Mouse (Mus musculus) neural tube, embryonic 14.5 days (tissue): ENCODE measurements around the gene Nsmce3. TPM values are rescaled to one million over a fixed set of nuclear protein-coding genes. Genes with fewer than 3 reads are reported as not detected.

Source experiments
- ATAC-seq: fragments of 200-750 bp; cut with Nextera tagmentation; 2 replicates; pipeline ENCODE4 v1.8.0; 2017; ENCODE audit warnings: low read depth, mild to moderate bottlenecking, moderate TSS enrichment, moderate library complexity
- H3K27ac ChIP-seq: fragments of 300-500 bp; sonication (generic); 2 replicates; pipeline ENCODE4 v1.5.1; 2014; ENCODE audit warnings: low read depth, mild to moderate bottlenecking, control low read depth, low read length, moderate library complexity, mixed read lengths
- H3K27me3 ChIP-seq: fragments of 300-500 bp; sonication (generic); 2 replicates; pipeline ENCODE4 v1.6.1; 2014; ENCODE audit warnings: low read length; ENCODE audit not compliant: control insufficient read depth, insufficient read depth
- H3K36me3 ChIP-seq: fragments of 300-500 bp; sonication (generic); 2 replicates; pipeline ENCODE4 v1.6.1; 2014; ENCODE audit warnings: low read length, mixed read lengths; ENCODE audit not compliant: control insufficient read depth, insufficient read depth
- H3K4me1 ChIP-seq: fragments of 300-500 bp; sonication (generic); 2 replicates; pipeline ENCODE4 v1.6.1; 2014; ENCODE audit warnings: low read length; ENCODE audit not compliant: control insufficient read depth, insufficient read depth
- H3K4me2 ChIP-seq: fragments of 300-500 bp; sonication (generic); 2 replicates; pipeline ENCODE4 v1.6.1; 2014; ENCODE audit warnings: mild to moderate bottlenecking, low read depth, low read length, control low read depth
- H3K4me3 ChIP-seq: fragments of 300-500 bp; sonication (generic); 2 replicates; pipeline ENCODE4 v1.5.1; 2014; ENCODE audit warnings: low read depth, low read length, control low read depth, mixed read lengths
- H3K9ac ChIP-seq: fragments of 300-500 bp; sonication (generic); replicated peaks from 2 replicates; pipeline ENCODE4 v1.6.1; 2014; ENCODE audit warnings: low read depth, mild to moderate bottlenecking, control low read depth, low read length, mixed read lengths
- H3K9me3 ChIP-seq: fragments of 300-500 bp; sonication (generic); 2 replicates; pipeline ENCODE4 v1.6.1; 2016; ENCODE audit warnings: low read length; ENCODE audit not compliant: control insufficient read depth
- WGBS: fragments of 180-500 bp; shearing (Covaris S2); extraction: QIAGEN DNeasy Blood & Tissue Kit; methylation state at CpG from one replicate; pipeline ENCODE4 v1.1.7; 2014; 5-methylcytosine and 5-hydroxymethylcytosine counted together
- polyA plus RNA-seq: library from polyadenylated mRNA; unstranded; fragments of >200 nt; fragmentation: Nextera tagmentation; extraction: Ambion mirVana; gene quantifications from 2 replicates; pipeline ENCODE4 v1.2.1, GENCODE M21; 2014

Gene Nsmce3
- polyA plus RNA-seq, 1 experiment from 2014 or later, result 11.8 TPM

- Histone ChIP-seq H3K4me3 (no peak overlapping the region), H3K9me3 (no peaks in the 10 kb centered on the region), H3K27ac (no peak overlapping the region), H3K4me2 (no peak overlapping the region; the same call in 1 of the 2 replicates), H3K36me3 (no peaks in the 10 kb centered on the region), H3K4me1 (0 out of 2 replicates have a peak, but pooled peaks cover 7% of the 10 kb centered on the region), H3K27me3 (no peaks in the 10 kb centered on the region), H3K9ac (no peak overlapping the region)
- 75% methylated on average over 5 of the region's 10 CpGs for WGBS
- ATAC-seq, result no peak
Measured at GRCm38 (mm10) chr7:64855389-64855927, 17.3 kb downstream of the Nsmce3 start.

- no peaks in the 10 kb centered on the region for H3K36me3 ChIP-seq
- no peaks in the 10 kb centered on the region for H3K4me1 ChIP-seq
- H3K9ac ChIP-seq, result no peak overlapping the region
- no peaks in the 10 kb centered on the region for H3K9me3 ChIP-seq
- H3K4me2 ChIP-seq, result no peak overlapping the region
- ATAC-seq, result no peak
- no peaks in the 10 kb centered on the region for H3K27me3 ChIP-seq
- no peak overlapping the region for H3K27ac ChIP-seq
- 72% methylated on average over 3 of the region's 3 CpGs for WGBS
- H3K4me3 ChIP-seq, result no peak overlapping the region
Measured at GRCm38 (mm10) chr7:64850791-64851190, 22.0 kb downstream of the Nsmce3 start.

GRCm38 (mm10) chr7:64847366-64847899 is 25.4 kb downstream of the Nsmce3 start:
- Histone ChIP-seq H3K36me3 (no peaks in the 10 kb centered on the region), H3K4me2 (no peak overlapping the region), H3K27me3 (no peaks in the 10 kb centered on the region), H3K27ac (no peak overlapping the region), H3K4me3 (no peak overlapping the region), H3K9me3 (no peaks in the 10 kb centered on the region), H3K4me1 (no peaks in the 10 kb centered on the region), H3K9ac (no peak overlapping the region)
- no peak for ATAC-seq
- 85% methylated on average over 5 of the region's 5 CpGs for WGBS

- no peak overlapping the region for H3K9ac ChIP-seq
- ATAC-seq, result no peak
- H3K27me3 ChIP-seq, result no peaks in the 10 kb centered on the region
- WGBS, result 90% methylated on average over 3 of the region's 3 CpGs
- H3K9me3 ChIP-seq, result no peaks in the 10 kb centered on the region
- no peaks in the 10 kb centered on the region for H3K4me1 ChIP-seq
- no peak overlapping the region for H3K4me3 ChIP-seq
- H3K4me2 ChIP-seq, result no peak overlapping the region
- H3K27ac ChIP-seq, result no peak overlapping the region
- no peaks in the 10 kb centered on the region for H3K36me3 ChIP-seq
Measured at GRCm38 (mm10) chr7:64846061-64846460, 26.7 kb downstream of the Nsmce3 start.

- Histone ChIP-seq H3K36me3 (no peaks in the 10 kb centered on the region), H3K4me1 (peaks cover 9% of the 10 kb centered on the region; the same call in 1 of the 2 replicates), H3K27me3 (no peaks in the 10 kb centered on the region), H3K27ac (peak overlapping the region; percentile 62), H3K9ac (no peak overlapping the region), H3K4me2 (0 out of 2 replicates have a peak overlapping the region, but pooled peaks have one; percentile 7), H3K9me3 (no peaks in the 10 kb centered on the region), H3K4me3 (no peak overlapping the region)
- WGBS, result 23% methylated on average over 10 of the region's 10 CpGs
- ATAC-seq, result peak; percentile 89
Measured at GRCm38 (mm10) chr7:64840946-64841659, 31.7 kb downstream of the Nsmce3 start.

GRCm38 (mm10) chr7:64840576-64840895 is 32.3 kb downstream of the Nsmce3 start:
- 33% methylated on average over 1 of the region's 1 CpGs for WGBS
- Histone ChIP-seq H3K4me3 (no peak overlapping the region), H3K27ac (no peak overlapping the region), H3K9me3 (no peaks in the 10 kb centered on the region), H3K4me1 (peaks cover 9% of the 10 kb centered on the region; the same call in 1 of the 2 replicates), H3K27me3 (no peaks in the 10 kb centered on the region), H3K4me2 (no peak overlapping the region), H3K9ac (no peak overlapping the region), H3K36me3 (no peaks in the 10 kb centered on the region)
- ATAC-seq, result no peak

GRCm38 (mm10) chr7:64839801-64840575 is 32.8 kb downstream of the Nsmce3 start:
- Histone ChIP-seq H3K9me3 (no peaks in the 10 kb centered on the region), H3K27me3 (no peaks in the 10 kb centered on the region), H3K9ac (0 out of 2 replicates have a peak overlapping the region, but pooled peaks have one; percentile 25), H3K4me3 (peak overlapping the region; percentile 7; the same call in 1 of the 2 replicates), H3K27ac (no peak overlapping the region), H3K4me1 (peaks cover 9% of the 10 kb centered on the region; the same call in 1 of the 2 replicates), H3K36me3 (no peaks in the 10 kb centered on the region), H3K4me2 (peak overlapping the region; percentile 45)
- peak; percentile 74 for ATAC-seq
- under 1% methylated on average over 21 of the region's 21 CpGs for WGBS

- Histone ChIP-seq H3K27ac (no peak overlapping the region), H3K9me3 (no peaks in the 10 kb centered on the region), H3K4me3 (no peak overlapping the region), H3K9ac (no peak overlapping the region), H3K4me2 (no peak overlapping the region), H3K36me3 (no peaks in the 10 kb centered on the region), H3K4me1 (peaks cover 9% of the 10 kb centered on the region; the same call in 1 of the 2 replicates), H3K27me3 (no peaks in the 10 kb centered on the region)
- WGBS, result 58% methylated on average over 2 of the region's 2 CpGs
- ATAC-seq, result no peak
Measured at GRCm38 (mm10) chr7:64839281-64839680, 33.5 kb downstream of the Nsmce3 start.
